8 mouse cellular contexts compared by ENCODE assay signal in the genomic region with DNA sequence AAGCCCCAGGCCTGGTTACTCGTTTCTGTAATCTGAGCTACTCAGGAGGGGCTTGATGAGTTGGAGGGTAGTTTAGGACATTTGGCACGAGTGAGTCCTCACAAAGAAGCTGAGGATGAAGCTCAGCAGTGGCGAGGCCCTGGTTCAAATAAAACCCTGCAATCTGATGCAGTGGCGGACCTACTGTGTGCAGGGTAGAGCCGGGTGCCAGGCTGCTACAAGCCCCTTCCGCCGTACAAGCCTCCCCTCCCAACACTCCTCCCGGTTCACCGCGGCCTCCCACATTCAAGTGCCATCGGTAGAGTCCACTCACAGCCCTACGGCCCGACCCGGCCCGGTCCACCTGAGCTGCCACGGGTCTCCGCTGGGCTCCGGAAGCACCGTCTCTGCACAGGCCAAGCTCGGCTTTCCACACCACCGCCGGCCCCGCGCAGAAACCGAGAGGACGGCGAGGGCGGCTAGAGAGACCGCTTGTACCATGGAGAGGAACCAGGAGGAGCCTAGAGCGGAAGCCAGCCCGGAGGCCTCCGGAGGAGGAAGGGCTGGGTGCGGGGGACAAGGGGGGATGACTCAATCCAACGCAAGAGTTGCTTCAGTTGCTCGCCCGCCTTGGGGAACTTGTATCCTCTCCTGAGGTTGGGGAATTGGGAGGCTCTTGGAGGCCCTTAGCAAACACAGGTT. TPM values are rescaled to one million over a fixed set of nuclear protein-coding genes. Genes with fewer than 3 reads are reported as not detected.
A peak's percentile ranks its signal among the peaks of the same experiment; 100 is the strongest.
DNase-seq lines count a peak whose midpoint lies in the region; ATAC-seq and TF ChIP-seq lines count a peak whose summit lies in the region.

A gene (minus strand): TSS at position 466 of the 681 bp plus-strand sequence.

- 0 out of 2 replicates have a peak, but pooled peaks have one; percentile 9 for TF ChIP-seq EP300 in liver, embryonic 14.5 days (IDR thresholded peaks at IDR 0.05; ENCODE audit: low read depth)
- no peak for TF ChIP-seq EP300 in stomach, postnatal 0 days (optimal IDR thresholded peaks at IDR 0.05)

- H3K4me1 ChIP-seq in forebrain, embryonic 10.5 days, result peaks cover 15% of the 10 kb centered on the region
- H3K4me1 ChIP-seq in heart, embryonic 15.5 days (replicated peaks), result peaks cover 9% of the 10 kb centered on the region
- peaks cover 2 to 6% of the 10 kb centered on the region in 2 experiments; a peak in 1 of 4 replicates for H3K4me1 ChIP-seq in liver, embryonic 14.5 days (replicated peaks; ENCODE audit: control insufficient read depth in 2 of 2, insufficient read depth in 2 of 2, low read length in 1 of 2)
- peaks cover 4% of the 10 kb centered on the region; the same call in 1 of the 2 replicates for H3K4me1 ChIP-seq in neural tube, embryonic 11.5 days (ENCODE audit: control insufficient read depth, insufficient read depth, low read length)
- no peaks in the 10 kb centered on the region for H3K4me1 ChIP-seq in stomach, postnatal 0 days (replicated peaks; ENCODE audit: control insufficient read depth, insufficient read depth)

- H3K4me3 ChIP-seq in forebrain, embryonic 10.5 days, result peak within 1 kb of the TSS; percentile 84
- peak within 1 kb of the TSS; percentile 75 for H3K4me3 ChIP-seq in heart, embryonic 15.5 days
- H3K4me3 ChIP-seq in liver, embryonic 14.5 days (ENCODE audit: insufficient read depth in 1 of 2, low read depth in 2 of 2, low read length in 2 of 2), result peak within 1 kb of the TSS; percentile 69 to 85
- H3K4me3 ChIP-seq in neural tube, embryonic 11.5 days (ENCODE audit: low read depth, low read length), result peak within 1 kb of the TSS; percentile 85
- H3K4me3 ChIP-seq in stomach, postnatal 0 days (ENCODE audit: low read depth, low read length), result peak within 1 kb of the TSS; percentile 76

- TF ChIP-seq CTCF in liver, embryonic 14.5 days (IDR thresholded peaks at IDR 0.05; ENCODE audit: low read depth), result no peak
- no peak for TF ChIP-seq CTCF in stomach, postnatal 0 days (IDR thresholded peaks at IDR 0.05; ENCODE audit: low read depth)

- no peaks in the 10 kb centered on the region for H3K27me3 ChIP-seq in forebrain, embryonic 10.5 days (ENCODE audit: poor library complexity, severe bottlenecking)
- H3K27me3 ChIP-seq in heart, embryonic 15.5 days, result no peaks in the 10 kb centered on the region
- H3K27me3 ChIP-seq in liver, embryonic 14.5 days (ENCODE audit: control insufficient read depth, insufficient read depth, low read length), result no peaks in the 10 kb centered on the region
- H3K27me3 ChIP-seq in neural tube, embryonic 11.5 days (ENCODE audit: control insufficient read depth, insufficient read depth, low read length), result no peaks in the 10 kb centered on the region
- H3K27me3 ChIP-seq in stomach, postnatal 0 days (ENCODE audit: control insufficient read depth, insufficient read depth, low read length), result no peaks in the 10 kb centered on the region

- ATAC-seq in heart, embryonic 15.5 days (replicated peaks; ENCODE audit: insufficient number of reproducible peaks, insufficient read depth, low FRiP score, low read depth), result peak; percentile 92
- ATAC-seq in liver, embryonic 14.5 days (ENCODE audit: insufficient read depth), result peak; percentile 92
- peak; percentile 94 for ATAC-seq in neural tube, embryonic 11.5 days (ENCODE audit: insufficient read depth, low FRiP score, low TSS enrichment)
- peak; percentile 99 for ATAC-seq in stomach, postnatal 0 days (ENCODE audit: low FRiP score, low TSS enrichment)

- peaks cover 8% of the 10 kb centered on the region for H3K36me3 ChIP-seq in forebrain, embryonic 10.5 days (replicated peaks)
- no peaks in the 10 kb centered on the region for H3K36me3 ChIP-seq in heart, embryonic 15.5 days
- no peaks in the 10 kb centered on the region for H3K36me3 ChIP-seq in liver, embryonic 14.5 days (replicated peaks; ENCODE audit: control insufficient read depth, insufficient read depth, low read depth)
- no peaks in the 10 kb centered on the region for H3K36me3 ChIP-seq in neural tube, embryonic 11.5 days (ENCODE audit: control insufficient read depth, insufficient read depth, low read length)
- no peaks in the 10 kb centered on the region for H3K36me3 ChIP-seq in stomach, postnatal 0 days (ENCODE audit: control insufficient read depth, insufficient read depth, low read length)

- H3K27ac ChIP-seq in forebrain, embryonic 10.5 days, result peak within 1 kb of the TSS; percentile 95
- peak within 1 kb of the TSS; percentile 60 for H3K27ac ChIP-seq in heart, embryonic 15.5 days
- H3K27ac ChIP-seq in liver, embryonic 14.5 days, result no peak within 1 kb of the TSS
- no peak within 1 kb of the TSS for H3K27ac ChIP-seq in neural tube, embryonic 11.5 days (ENCODE audit: low read depth, low read length)
- 0 out of 2 replicates have a peak within 1 kb of the TSS, but pooled peaks have one; percentile 56 for H3K27ac ChIP-seq in stomach, postnatal 0 days (replicated peaks)

- peak within 1 kb of the TSS; percentile 73 for H3K4me2 ChIP-seq in heart, embryonic 15.5 days
- H3K4me2 ChIP-seq in liver, embryonic 14.5 days (ENCODE audit: low read depth), result peak within 1 kb of the TSS; percentile 64
- peak within 1 kb of the TSS; percentile 58 for H3K4me2 ChIP-seq in neural tube, embryonic 11.5 days (ENCODE audit: low read depth)
- H3K4me2 ChIP-seq in stomach, postnatal 0 days (replicated peaks; ENCODE audit: low read depth), result peak within 1 kb of the TSS; percentile 64

- peak within 1 kb of the TSS; percentile 84 for H3K9ac ChIP-seq in heart, embryonic 15.5 days
- H3K9ac ChIP-seq in liver, embryonic 14.5 days (replicated peaks), result peak within 1 kb of the TSS; percentile 76
- peak within 1 kb of the TSS; percentile 96 for H3K9ac ChIP-seq in neural tube, embryonic 11.5 days (ENCODE audit: low read length)
- H3K9ac ChIP-seq in stomach, postnatal 0 days (ENCODE audit: low read length), result peak within 1 kb of the TSS; percentile 95

- under 1% methylated on average over 36 of the region's 36 CpGs for WGBS in forebrain, embryonic 10.5 days
- WGBS in heart, embryonic 15.5 days, result under 1% methylated on average over 36 of the region's 36 CpGs
- WGBS in liver, embryonic 14.5 days (ENCODE audit: insufficient replicate concordance), result 1% methylated on average over 36 of the region's 36 CpGs
- WGBS in neural tube, embryonic 11.5 days, result under 1% methylated on average over 36 of the region's 36 CpGs
- WGBS in stomach, postnatal 0 days, result under 1% methylated on average over 36 of the region's 36 CpGs

- H3K9me3 ChIP-seq in forebrain, embryonic 10.5 days, result no peaks in the 10 kb centered on the region
- H3K9me3 ChIP-seq in heart, embryonic 15.5 days (replicated peaks), result no peaks in the 10 kb centered on the region
- no peaks in the 10 kb centered on the region for H3K9me3 ChIP-seq in liver, embryonic 14.5 days (ENCODE audit: control insufficient read depth, low read length)
- H3K9me3 ChIP-seq in neural tube, embryonic 11.5 days (ENCODE audit: control insufficient read depth, low read length), result no peaks in the 10 kb centered on the region
- H3K9me3 ChIP-seq in stomach, postnatal 0 days (ENCODE audit: control insufficient read depth, low read length), result no peaks in the 10 kb centered on the region

- peak; percentile 63 to 70 for DNase-seq in CD8-positive naive resting alpha-beta T cell, adult 2 months (ENCODE audit: low read depth in 2 of 2, low spot score in 2 of 2)
- peak; percentile 76 for DNase-seq in c-Kit-positive CD71-negative TER-119-negative erythroid progenitor cells, embryonic 14.5 days (ENCODE audit: low read depth)
- DNase-seq in forebrain, embryonic 10.5 days (ENCODE audit: extremely low spot score, low spot score), result peak; percentile 87
- DNase-seq in kidney, postnatal 25 days, result peak; percentile 82 to 91
- DNase-seq in liver, embryonic 14.5 days (ENCODE audit: low read depth in 3 of 3, low spot score in 3 of 3), result peak; percentile 57 to 66 (median 64)
- peak; percentile 90 for DNase-seq in neural tube, embryonic 11.5 days (ENCODE audit: low spot score)
- DNase-seq in stomach, postnatal 0 days (ENCODE audit: low spot score), result peak; percentile 89

RNA-seq across cellular contexts. Expression of the gene that starts here (rescaled TPM):
- 51.5 and 53.1 TPM in 2 replicates for polyA plus RNA-seq in forebrain, embryonic 10.5 days (2016; fragmentation: Nextera tagmentation; extraction: Ambion mirVana)
- 20.3 and 23.3 TPM in 2 replicates for polyA plus RNA-seq in heart, embryonic 15.5 days (2015; fragmentation: Nextera tagmentation; extraction: Ambion mirVana)
- polyA plus RNA-seq in liver, embryonic 14.5 days (2012; rRNA removed), result 2.7 and 4.7 TPM in 2 replicates
- 7.1 and 7.9 TPM in 2 replicates for polyA plus RNA-seq in liver, embryonic 14.5 days (2014; fragmentation: Nextera tagmentation; extraction: Ambion mirVana)
- polyA plus RNA-seq in neural tube, embryonic 11.5 days (2014; fragmentation: Nextera tagmentation; extraction: Ambion mirVana), result 53.8 and 59.3 TPM in 2 replicates
- 14.4 and 14.5 TPM in 2 replicates for polyA plus RNA-seq in stomach, postnatal 0 days (2015; fragmentation: Nextera tagmentation; extraction: Ambion mirVana)

Comparison
In these comparisons a context has a peak if more than half of its experiments do, and no peak if none do; other contexts are left out.
1. H3K27ac ChIP-seq: peak in forebrain, embryonic 10.5 days (single experiment), heart, embryonic 15.5 days (single experiment) and stomach, postnatal 0 days (single experiment); none in liver, embryonic 14.5 days (single experiment) and neural tube, embryonic 11.5 days (single experiment).
2. Peak in every context shown above with its lines, with median percentiles within 50 percentile points of each other: DNase-seq, H3K4me3 ChIP-seq, ATAC-seq, H3K4me2 ChIP-seq and H3K9ac ChIP-seq.